Mouse (Mus musculus): ENCODE data around the gene Nudt22.
"Not testable (repeated sequence)": the region's sequence is repeated elsewhere in the genome, so short reads cannot be mapped to it uniquely, and the experiment has no call there.

Gene Nudt22

GRCm38 (mm10) chr19:6995255-6995991 lies 494 bp downstream of the Nudt22 start:
- DNase-seq (ENCODE audit: low spot score in 2 of 2) = no peak

GRCm38 (mm10) chr19:6994489-6994888 lies 1.4 kb downstream of the Nudt22 start:
- no peak for DNase-seq (ENCODE audit: low spot score in 2 of 2)

GRCm38 (mm10) chr19:6994002-6994401 lies 1.9 kb downstream of the Nudt22 start:
- DNase-seq (ENCODE audit: low spot score in 2 of 2) = no peak

GRCm38 (mm10) chr19:6993011-6993770 lies 2.7 kb downstream of the Nudt22 start:
- DNase-seq (ENCODE audit: low spot score in 2 of 2) = no peak

- peak; percentile 95 to 96 for DNase-seq (ENCODE audit: low spot score in 2 of 2)
These were observed 3.7 kb downstream of the Nudt22 start, which contains the start of gene Dnajc4 for GRCm38 (mm10) chr19:6992011-6992858. Gene Dnajc4, minus strand, starts transcription at chr19:6992572.

GRCm38 (mm10) chr19:6991166-6991565 lies 4.8 kb downstream of the Nudt22 start:
- not testable (repeated sequence) for DNase-seq (ENCODE audit: low spot score in 2 of 2)

GRCm38 (mm10) chr19:6990712-6991111 lies 5.2 kb downstream of the Nudt22 start:
- DNase-seq (ENCODE audit: low spot score in 2 of 2) = no peak

- no peak for DNase-seq (ENCODE audit: low spot score in 2 of 2)
These were observed 6.7 kb downstream of the Nudt22 start for GRCm38 (mm10) chr19:6989251-6989650.

GRCm38 (mm10) chr19:6987904-6988285 lies 8.0 kb downstream of the Nudt22 start:
- no peak for DNase-seq (ENCODE audit: low spot score in 2 of 2)

- DNase-seq (ENCODE audit: low spot score in 2 of 2) = peak; percentile 68 to 69
These were observed 8.6 kb downstream of the Nudt22 start, which contains the start of gene Vegfb for GRCm38 (mm10) chr19:6987061-6987903. Gene Vegfb, minus strand, starts transcription at chr19:6987651.

GRCm38 (mm10) chr19:6985951-6986708 lies 9.8 kb downstream of the Nudt22 start:
- DNase-seq (ENCODE audit: low spot score in 2 of 2) = no peak

- DNase-seq (ENCODE audit: low spot score in 2 of 2) = no peak
These were observed 10.6 kb downstream of the Nudt22 start for GRCm38 (mm10) chr19:6985300-6985699.

GRCm38 (mm10) chr19:6983621-6984020 lies 12.3 kb downstream of the Nudt22 start:
- no peak for DNase-seq (ENCODE audit: low spot score in 2 of 2)

- DNase-seq (ENCODE audit: low spot score in 2 of 2) = no peak
These were observed 14.5 kb downstream of the Nudt22 start for GRCm38 (mm10) chr19:6981465-6981864.

- DNase-seq (ENCODE audit: low spot score in 2 of 2) = peak; percentile 98
These were observed 15.4 kb downstream of the Nudt22 start, which contains the start of gene Fkbp2 for GRCm38 (mm10) chr19:6980381-6981093. Gene Fkbp2, minus strand, starts transcription at chr19:6980501.

GRCm38 (mm10) chr19:6979486-6980380 lies 16.2 kb downstream of the Nudt22 start:
- DNase-seq (ENCODE audit: low spot score in 2 of 2) = peak; percentile 99 to 100

- no peak for DNase-seq (ENCODE audit: low spot score in 2 of 2)
These were observed 16.9 kb downstream of the Nudt22 start for GRCm38 (mm10) chr19:6979001-6979479.

GRCm38 (mm10) chr19:6978639-6978974 lies 17.3 kb downstream of the Nudt22 start:
- no peak for DNase-seq (ENCODE audit: low spot score in 2 of 2)

All from urinary bladder, postnatal 4 days (tissue).